Mouse (Mus musculus) midbrain, embryonic 16.5 days (tissue): ENCODE data around the gene 2410004B18Rik. TPM values are rescaled to one million over a fixed set of nuclear protein-coding genes. Genes with fewer than 3 reads are reported as not detected.
A peak's percentile ranks its signal among the peaks of the same experiment; 100 is the strongest.

Source experiments
- ATAC-seq: fragments of 200-750 bp; cut with Nextera tagmentation; 2 replicates; pipeline ENCODE4 v1.8.0; 2017; ENCODE audit warnings: moderate TSS enrichment
- H3K27ac ChIP-seq: fragments of 300-500 bp; sonication (generic); 2 replicates; pipeline ENCODE4 v1.5.1; 2014; ENCODE audit warnings: mild to moderate bottlenecking, low read length, mixed read lengths
- H3K27me3 ChIP-seq: fragments of 300-500 bp; sonication (generic); 2 replicates; pipeline ENCODE4 v1.6.1; 2014; ENCODE audit warnings: low read depth, low read length, mixed read lengths; ENCODE audit not compliant: control insufficient read depth, insufficient read depth
- H3K36me3 ChIP-seq: fragments of 300-500 bp; sonication (generic); 2 replicates; pipeline ENCODE4 v1.6.1; 2014; ENCODE audit warnings: mild to moderate bottlenecking, low read length, moderate library complexity, mixed read lengths; ENCODE audit not compliant: control insufficient read depth, insufficient read depth
- H3K4me1 ChIP-seq: fragments of 300-500 bp; sonication (generic); 2 replicates; pipeline ENCODE4 v1.6.1; 2014; ENCODE audit warnings: mild to moderate bottlenecking, low read length, mixed read lengths; ENCODE audit not compliant: control insufficient read depth, insufficient read depth
- H3K4me2 ChIP-seq: fragments of 300-500 bp; sonication (generic); 2 replicates; pipeline ENCODE4 v1.6.1; 2014; ENCODE audit warnings: mild to moderate bottlenecking, low read length, mixed read lengths
- H3K4me3 ChIP-seq: fragments of 300-500 bp; sonication (generic); 2 replicates; pipeline ENCODE4 v1.5.1; 2014; ENCODE audit warnings: low read depth, mild to moderate bottlenecking, low read length, moderate library complexity, mixed read lengths
- H3K9ac ChIP-seq: fragments of 300-500 bp; sonication (generic); 2 replicates; pipeline ENCODE4 v1.6.1; 2014; ENCODE audit warnings: low read depth, low read length, mixed read lengths
- H3K9me3 ChIP-seq: fragments of 300-500 bp; sonication (generic); replicated peaks from 2 replicates; pipeline ENCODE4 v1.6.1; 2014; ENCODE audit warnings: mild to moderate bottlenecking, low read length, mixed read lengths; ENCODE audit not compliant: control insufficient read depth, poor library complexity, severe bottlenecking
- WGBS: fragments of 180-500 bp; shearing (Covaris S2); extraction: QIAGEN DNeasy Blood & Tissue Kit; methylation state at CpG from one replicate; pipeline ENCODE4 v1.1.7; 2014; 5-methylcytosine and 5-hydroxymethylcytosine counted together
- polyA plus RNA-seq: library from polyadenylated mRNA; unstranded; fragments of >200 nt; fragmentation: Nextera tagmentation; extraction: Ambion mirVana; gene quantifications from 2 replicates; pipeline ENCODE4 v1.2.1, GENCODE M21; 2015

2410004B18Rik gene
- polyA plus RNA-seq, 1 experiment from 2014 or later, result 96.1 TPM

GRCm38 (mm10) chr3:145924649-145925337, 13.0 kb upstream of the 2410004B18Rik start:
- H3K27me3 ChIP-seq, result no peaks in the 10 kb centered on the region
- H3K4me2 ChIP-seq, result peak overlapping the region; percentile 66
- 4% methylated on average over 39 of the region's 39 CpGs for WGBS
- H3K4me3 ChIP-seq, result peak overlapping the region; percentile 62
- H3K4me1 ChIP-seq, result peaks cover 11% of the 10 kb centered on the region
- H3K27ac ChIP-seq, result peak overlapping the region; percentile 85
- H3K9me3 ChIP-seq, result no peaks in the 10 kb centered on the region
- peak; percentile 34 for ATAC-seq
- peak overlapping the region; percentile 82 for H3K9ac ChIP-seq
- 0 out of 2 replicates have a peak, but pooled peaks cover 4% of the 10 kb centered on the region for H3K36me3 ChIP-seq

GRCm38 (mm10) chr3:145925506-145925905, 12.3 kb upstream of the 2410004B18Rik start:
- H3K9me3 ChIP-seq, result no peaks in the 10 kb centered on the region
- no peak for ATAC-seq
- H3K4me1 ChIP-seq, result peaks cover 11% of the 10 kb centered on the region
- H3K4me3 ChIP-seq, result no peak overlapping the region
- no peak overlapping the region for H3K27ac ChIP-seq
- H3K27me3 ChIP-seq, result no peaks in the 10 kb centered on the region
- WGBS, result 70% methylated on average over 5 of the region's 5 CpGs
- H3K36me3 ChIP-seq, result 0 out of 2 replicates have a peak, but pooled peaks cover 4% of the 10 kb centered on the region
- H3K4me2 ChIP-seq, result peak overlapping the region; percentile 66
- no peak overlapping the region for H3K9ac ChIP-seq

GRCm38 (mm10) chr3:145929525-145930400, 8.1 kb upstream of the 2410004B18Rik start:
- H3K9me3 ChIP-seq, result no peaks in the 10 kb centered on the region
- no peak for ATAC-seq
- no peak overlapping the region for H3K4me2 ChIP-seq
- 67% methylated on average over 7 of the region's 7 CpGs for WGBS
- H3K36me3 ChIP-seq, result peaks cover 10% of the 10 kb centered on the region; the same call in 1 of the 2 replicates
- H3K9ac ChIP-seq, result no peak overlapping the region
- H3K27me3 ChIP-seq, result no peaks in the 10 kb centered on the region
- no peak overlapping the region for H3K27ac ChIP-seq
- H3K4me3 ChIP-seq, result no peak overlapping the region
- peaks cover 11% of the 10 kb centered on the region for H3K4me1 ChIP-seq

- no peaks in the 10 kb centered on the region for H3K27me3 ChIP-seq
- H3K4me3 ChIP-seq, result no peak overlapping the region
- no peaks in the 10 kb centered on the region for H3K9me3 ChIP-seq
- no peak for ATAC-seq
- H3K4me2 ChIP-seq, result no peak overlapping the region
- H3K4me1 ChIP-seq, result peaks cover 4% of the 10 kb centered on the region
- WGBS, result 88% methylated on average over 9 of the region's 9 CpGs
- H3K9ac ChIP-seq, result no peak overlapping the region
- H3K27ac ChIP-seq, result no peak overlapping the region
- peaks cover 6% of the 10 kb centered on the region; the same call in 1 of the 2 replicates for H3K36me3 ChIP-seq
These were observed 4.0 kb upstream of the 2410004B18Rik start for GRCm38 (mm10) chr3:145933845-145934244.

GRCm38 (mm10) chr3:145938405-145939349, 863 bp downstream of the 2410004B18Rik start:
- Histone ChIP-seq H3K9ac (peak overlapping the region; percentile 73), H3K4me1 (peaks cover 25% of the 10 kb centered on the region), H3K27me3 (no peaks in the 10 kb centered on the region), H3K4me2 (peak overlapping the region; percentile 82), H3K9me3 (no peaks in the 10 kb centered on the region), H3K27ac (peak overlapping the region; percentile 64), H3K4me3 (peak overlapping the region; percentile 98), H3K36me3 (0 out of 2 replicates have a peak, but pooled peaks cover 2% of the 10 kb centered on the region)
- 22% methylated on average over 41 of the region's 50 CpGs for WGBS
- peak; percentile 46 for ATAC-seq

GRCm38 (mm10) chr3:145939402-145939801, 1.6 kb downstream of the 2410004B18Rik start:
- Histone ChIP-seq H3K9me3 (no peaks in the 10 kb centered on the region), H3K4me3 (peak overlapping the region; percentile 98), H3K27me3 (no peaks in the 10 kb centered on the region), H3K36me3 (peaks cover 5% of the 10 kb centered on the region; the same call in 1 of the 2 replicates), H3K9ac (no peak overlapping the region), H3K4me1 (peaks cover 25% of the 10 kb centered on the region), H3K4me2 (peak overlapping the region; percentile 82), H3K27ac (no peak overlapping the region)
- 87% methylated on average over 12 of the region's 12 CpGs for WGBS
- ATAC-seq, result no peak

- Histone ChIP-seq H3K4me3 (no peak overlapping the region), H3K27ac (no peak overlapping the region), H3K27me3 (no peaks in the 10 kb centered on the region), H3K4me2 (no peak overlapping the region), H3K4me1 (peaks cover 25% of the 10 kb centered on the region), H3K9ac (no peak overlapping the region), H3K36me3 (peaks cover 10% of the 10 kb centered on the region; the same call in 1 of the 2 replicates), H3K9me3 (no peaks in the 10 kb centered on the region)
- 83% methylated on average over 4 of the region's 4 CpGs for WGBS
- no peak for ATAC-seq
These were observed 2.2 kb downstream of the 2410004B18Rik start for GRCm38 (mm10) chr3:145939971-145940370.

GRCm38 (mm10) chr3:145941971-145942370, 4.2 kb downstream of the 2410004B18Rik start:
- H3K9me3 ChIP-seq, result no peaks in the 10 kb centered on the region
- peaks cover 11% of the 10 kb centered on the region for H3K36me3 ChIP-seq
- H3K4me1 ChIP-seq, result peaks cover 25% of the 10 kb centered on the region
- H3K4me3 ChIP-seq, result no peak overlapping the region
- no peak for ATAC-seq
- no peaks in the 10 kb centered on the region for H3K27me3 ChIP-seq
- no peak overlapping the region for H3K4me2 ChIP-seq
- 10% methylated on average over 3 of the region's 3 CpGs for WGBS
- no peak overlapping the region for H3K9ac ChIP-seq
- H3K27ac ChIP-seq, result no peak overlapping the region
